Mouse (Mus musculus): Measurements from ENCODE around the gene Synrg.

The Synrg gene

DNA sequence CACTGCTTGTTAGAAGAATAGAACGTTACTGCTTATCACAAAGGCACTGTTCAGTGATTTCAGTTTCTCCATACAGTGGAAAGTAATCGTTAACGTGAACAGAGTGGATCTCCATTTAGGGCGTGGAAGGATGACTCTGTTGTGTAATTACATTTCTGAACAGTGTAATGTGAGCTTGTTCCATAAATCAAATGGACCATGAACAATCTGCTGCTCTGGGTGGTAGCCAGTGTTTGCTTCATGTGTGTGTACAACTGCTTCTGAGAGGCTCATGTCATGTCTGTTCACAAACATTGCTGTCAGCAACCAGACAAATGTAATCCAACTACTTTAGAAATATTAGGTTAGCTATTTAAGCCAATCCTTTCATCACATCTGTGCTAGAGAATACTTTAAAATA is 27.5 kb downstream of the Synrg start:
- peak in 1 of 2 experiments; percentile 55 for DNase-seq

DNA sequence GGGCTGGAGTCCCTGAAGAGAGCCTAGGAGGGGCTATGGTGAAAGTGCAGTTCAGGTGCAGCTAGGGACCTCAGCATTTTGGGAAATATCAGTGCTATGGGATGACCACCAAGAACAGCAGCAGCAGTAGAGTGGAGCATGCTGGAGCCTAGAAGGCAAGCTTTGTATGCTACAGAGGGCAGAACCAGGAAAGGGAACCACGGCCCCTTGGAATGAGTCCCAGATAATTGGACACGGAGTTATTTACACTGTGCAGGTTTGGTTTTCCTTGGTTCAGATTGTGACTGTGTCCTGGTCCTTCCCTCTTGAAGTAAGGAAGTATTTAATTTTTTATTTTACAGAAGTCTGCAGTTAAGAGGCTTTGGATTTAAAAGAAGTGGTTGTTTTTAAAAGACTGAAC is 29.2 kb downstream of the Synrg start:
- DNase-seq = peak in 1 of 2 experiments; percentile 14

DNA sequence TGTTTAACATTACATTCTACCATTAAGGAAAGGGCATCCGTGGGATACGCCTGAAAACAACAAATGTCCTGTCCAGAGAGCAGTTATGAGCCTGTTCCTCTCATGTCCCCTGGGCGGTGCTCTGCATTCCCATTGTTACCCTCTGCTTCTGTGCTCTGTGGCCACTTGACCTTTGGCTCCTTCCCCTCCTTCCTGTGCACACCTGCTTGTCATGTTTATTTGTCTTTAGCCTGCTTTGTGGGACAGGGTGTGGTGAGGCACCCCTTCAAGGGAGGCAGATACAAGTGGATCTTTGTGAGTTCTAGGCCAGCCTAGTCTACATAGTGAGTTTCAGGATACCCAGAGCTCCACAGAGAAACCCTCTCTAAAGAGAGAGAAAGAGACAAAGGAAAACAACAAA is 30.3 kb downstream of the Synrg start:
- DNase-seq = no peak

DNA sequence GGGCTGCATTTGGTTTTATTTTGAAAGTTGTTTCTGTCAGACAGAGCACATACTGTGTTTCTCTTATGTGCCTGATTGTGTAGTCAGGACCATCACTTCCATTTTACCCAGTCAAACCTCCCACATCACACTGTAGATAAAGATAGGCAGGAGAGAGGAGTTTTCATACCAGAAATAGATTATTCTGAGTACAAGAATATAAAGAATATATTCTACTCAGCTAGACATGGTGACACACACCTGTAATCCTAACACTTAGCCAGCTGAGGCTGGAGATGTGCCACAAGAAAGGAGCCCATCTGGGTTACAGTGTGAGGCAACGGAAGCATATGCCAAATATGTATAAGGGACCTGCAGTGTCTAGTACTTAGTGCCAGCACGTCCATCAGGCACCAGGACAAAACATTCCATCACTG is 31.3 kb downstream of the Synrg start:
- no peak for DNase-seq

DNA sequence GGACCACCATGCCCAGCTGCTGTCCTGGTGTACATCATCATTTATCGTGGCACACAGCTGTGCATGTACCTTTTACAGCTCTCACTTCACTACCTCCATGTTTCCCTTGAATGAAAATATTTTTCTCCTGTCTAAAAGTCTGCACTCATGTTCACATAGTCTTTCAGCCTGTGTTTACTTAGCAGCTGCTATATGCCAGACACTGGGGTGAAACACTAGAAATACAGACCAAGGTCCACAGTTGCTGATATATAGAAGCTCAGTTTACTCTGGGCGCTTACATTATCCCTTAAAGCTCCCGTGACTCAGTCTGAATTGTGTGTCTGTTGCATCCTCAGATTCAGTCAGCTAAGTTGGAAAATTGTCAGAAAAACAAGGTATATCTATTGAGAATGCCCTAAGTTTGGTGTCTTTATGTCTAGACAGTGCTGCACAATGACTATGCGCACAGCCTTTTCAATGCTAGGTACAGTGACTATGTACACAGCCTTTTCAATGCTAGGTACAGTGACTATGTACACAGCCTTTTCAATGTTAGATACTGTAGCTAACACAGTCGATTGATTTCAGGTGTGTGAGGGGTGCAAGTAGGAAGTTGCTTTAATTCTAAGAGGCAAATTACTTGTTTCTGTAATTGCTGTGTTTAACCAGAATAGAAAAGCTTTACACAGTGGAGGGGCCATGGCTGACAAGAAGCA is 33.1 kb downstream of the Synrg start:
- DNase-seq = no peak

- DNase-seq = no peak
These were observed 34.8 kb downstream of the Synrg start for GRCm38 (mm10) chr11:83998993-83999392.

DNA sequence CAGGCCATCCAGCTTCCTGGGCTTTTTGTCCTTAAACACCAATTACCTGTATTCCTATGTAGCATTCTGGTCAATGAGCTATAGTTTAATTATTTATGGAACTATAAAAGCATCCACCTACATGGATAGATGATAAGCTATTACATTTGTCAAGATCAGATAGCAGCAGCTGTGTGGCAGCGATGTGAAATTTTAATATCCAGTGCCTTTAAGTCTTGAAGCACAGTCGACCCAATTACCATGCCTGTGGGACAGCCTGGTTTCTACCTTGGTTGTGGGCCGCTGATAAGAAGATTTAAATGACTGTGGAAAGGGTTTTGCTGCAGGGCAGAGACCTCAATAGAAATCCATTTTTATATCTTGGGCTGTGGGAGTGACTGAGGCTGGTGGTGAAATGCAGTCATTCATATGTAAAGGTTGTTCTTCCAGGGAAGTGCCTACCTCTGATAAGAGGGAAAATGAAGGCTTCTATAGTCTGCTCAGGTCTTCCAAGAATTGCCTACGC is 35.2 kb downstream of the Synrg start:
- DNase-seq = no peak

DNA sequence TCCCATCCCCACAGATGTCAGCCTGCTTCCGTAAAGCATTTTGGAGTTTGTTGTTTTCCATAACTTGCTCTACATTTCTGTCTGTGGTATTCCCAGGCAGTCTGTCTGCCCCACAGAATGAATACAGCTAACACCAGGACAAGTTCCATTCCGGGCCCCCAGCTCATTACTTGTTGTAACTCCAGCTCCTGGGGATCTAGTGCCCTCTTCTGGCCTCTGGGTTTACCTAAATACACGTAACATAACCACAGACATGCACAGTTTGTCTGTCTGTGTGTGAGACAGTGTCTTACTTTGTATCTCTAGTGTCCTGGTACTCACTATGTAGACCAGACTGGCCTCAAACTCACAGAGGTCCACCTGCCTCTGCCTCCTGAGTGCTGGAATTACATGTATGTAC is 37.0 kb downstream of the Synrg start:
- DNase-seq = no peak

- DNase-seq = no peak
These were observed 39.8 kb downstream of the Synrg start for GRCm38 (mm10) chr11:84003986-84004385.

- peak in 1 of 2 experiments; percentile 24 for DNase-seq
These were observed 44.8 kb downstream of the Synrg start for GRCm38 (mm10) chr11:84009001-84009400.

GRCm38 (mm10) chr11:84010411-84010810 is 46.2 kb downstream of the Synrg start:
- DNase-seq = peak in 1 of 2 experiments; percentile 16

GRCm38 (mm10) chr11:84011050-84011449 is 46.8 kb downstream of the Synrg start:
- peak in 1 of 2 experiments; percentile 24 for DNase-seq

DNA sequence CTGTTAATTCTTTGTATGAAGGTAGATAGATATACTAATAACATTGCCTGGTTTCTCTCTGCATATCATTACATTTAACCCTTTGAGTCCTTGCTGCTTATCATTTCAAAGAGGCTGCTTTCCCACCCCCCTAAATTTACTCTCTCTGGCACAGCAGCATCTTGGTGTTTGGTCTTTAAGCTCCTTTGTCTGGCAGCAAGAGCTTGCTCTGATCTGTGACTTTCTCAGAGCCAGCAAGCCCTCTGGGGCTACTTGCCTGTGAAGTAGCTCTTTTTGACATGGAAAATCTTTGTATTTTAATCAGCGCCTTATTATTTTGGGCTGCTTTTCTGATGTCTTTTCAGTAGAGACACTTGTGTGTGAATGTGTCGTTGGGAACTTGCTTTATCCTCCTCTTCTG is 47.3 kb downstream of the Synrg start:
- DNase-seq = no peak

- DNase-seq = peak; percentile 66 to 82
These were observed 48.9 kb downstream of the Synrg start for GRCm38 (mm10) chr11:84013105-84013504.

- no peak for DNase-seq
These were observed 52.0 kb downstream of the Synrg start for GRCm38 (mm10) chr11:84016147-84016809.

DNA sequence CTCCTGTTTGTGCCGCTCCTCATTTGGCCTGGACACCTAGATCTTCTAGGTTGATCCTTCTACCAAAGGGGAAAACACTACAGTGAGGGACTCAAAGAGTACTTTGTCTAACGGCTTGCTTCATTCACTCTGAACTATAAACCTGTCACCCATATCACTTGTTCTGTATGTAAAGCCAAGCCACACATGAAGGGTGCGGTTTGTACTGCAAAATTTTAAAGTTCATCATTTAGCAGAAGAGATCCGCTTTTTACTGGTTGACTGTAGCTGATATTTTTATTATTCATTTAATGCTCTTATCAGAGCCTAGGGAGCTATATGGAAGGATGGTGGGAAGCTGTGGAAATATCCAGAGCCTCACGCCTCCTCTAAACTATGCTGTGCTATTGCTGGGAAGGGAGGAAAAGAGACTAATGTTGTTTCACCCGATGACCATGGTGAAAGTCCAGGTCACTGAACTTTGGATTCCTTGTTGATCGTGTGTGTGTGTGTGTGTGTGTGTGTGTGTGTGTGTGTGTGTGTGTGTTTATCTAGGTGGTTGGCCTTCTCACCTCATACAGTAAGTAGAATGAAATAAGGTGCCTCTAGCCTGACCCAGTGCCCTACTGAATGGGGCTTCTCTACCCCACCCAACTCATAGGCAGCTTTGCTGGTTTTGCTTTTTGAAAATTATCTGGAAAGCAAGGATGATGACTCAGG is 52.7 kb downstream of the Synrg start:
- DNase-seq = no peak

DNA sequence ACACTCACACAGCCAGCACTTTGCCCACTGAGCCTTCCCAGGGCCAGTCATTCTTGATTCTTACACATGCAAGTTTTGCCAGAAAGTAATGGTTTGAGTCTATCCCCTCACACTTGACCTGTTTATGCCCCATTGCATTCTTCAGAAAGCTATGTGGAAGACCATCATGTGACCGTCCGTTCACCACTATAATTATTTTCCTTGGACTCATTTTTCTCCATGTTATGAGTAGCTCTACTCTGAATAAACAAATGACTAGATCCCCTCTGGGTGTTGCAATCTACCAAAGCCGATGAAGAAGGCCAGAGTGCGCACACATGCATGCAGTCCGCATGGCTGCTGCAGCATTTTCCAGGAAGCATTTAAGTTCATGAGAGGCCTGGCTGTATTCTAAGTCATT is 63.0 kb downstream of the Synrg start:
- DNase-seq = no peak

- no peak for DNase-seq
These were observed 64.2 kb downstream of the Synrg start for GRCm38 (mm10) chr11:84028271-84029028.

GRCm38 (mm10) chr11:84031971-84032370 is 67.7 kb downstream of the Synrg start:
- DNase-seq = peak; percentile 48 to 61

GRCm38 (mm10) chr11:84032559-84032958 is 68.3 kb downstream of the Synrg start:
- DNase-seq = no peak

- DNase-seq = no peak
These were observed 69.4 kb downstream of the Synrg start for GRCm38 (mm10) chr11:84033671-84034070.

- no peak for DNase-seq
These were observed 76.4 kb downstream of the Synrg start for GRCm38 (mm10) chr11:84040621-84041020.
